Mouse (Mus musculus): ENCODE results near the gene Dnajb5. TPM values are rescaled to one million over a fixed set of nuclear protein-coding genes. Genes with fewer than 3 reads are reported as not detected.
"Not testable (repeated sequence)": the region's sequence is repeated elsewhere in the genome, so short reads cannot be mapped to it uniquely, and the experiment has no call there.

Gene Dnajb5
- polyA plus RNA-seq, 1 experiment from 2014 or later = 11.3 TPM

DNA sequence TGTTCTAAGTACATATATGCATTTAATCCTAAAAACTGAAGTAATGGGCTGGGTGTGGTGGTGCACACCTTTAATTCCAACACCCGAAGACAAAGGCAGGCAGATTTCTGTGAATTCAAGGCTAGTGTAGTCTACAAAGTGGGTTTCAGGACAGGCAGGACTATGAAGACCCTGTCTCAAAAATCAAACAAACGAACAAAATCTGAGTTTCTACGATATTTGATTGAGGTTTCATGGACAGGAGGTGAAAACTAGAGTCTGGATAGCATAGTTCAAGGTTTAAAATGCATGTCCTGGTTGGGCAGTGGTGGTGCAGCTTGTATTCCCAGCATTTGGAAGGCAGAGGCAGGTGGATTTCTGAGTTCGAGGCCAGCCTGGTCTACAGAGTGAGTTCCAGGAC, 19.7 kb downstream of the Dnajb5 start, which contains the start of gene 1700022I11Rik:
TSS of gene 1700022I11Rik (plus strand) at position 301 of the 400 bp plus-strand sequence.
- H3K27me3 ChIP-seq (ENCODE audit: control insufficient read depth, insufficient read depth, low read length) = no peaks in the 10 kb centered on the region
- H3K27ac ChIP-seq (ENCODE audit: low read length) = no peak within 1 kb of the TSS
- no peaks in the 10 kb centered on the region for H3K9me3 ChIP-seq (replicated peaks; ENCODE audit: control insufficient read depth, low read length)
- H3K4me1 ChIP-seq (ENCODE audit: control insufficient read depth, insufficient read depth, low read length) = no peaks in the 10 kb centered on the region
- no peak within 1 kb of the TSS for H3K9ac ChIP-seq (ENCODE audit: low read length)
- H3K4me3 ChIP-seq (replicated peaks; ENCODE audit: low read length) = no peak within 1 kb of the TSS
- H3K36me3 ChIP-seq (ENCODE audit: control insufficient read depth, insufficient read depth, low read length) = no peaks in the 10 kb centered on the region
- no peak within 1 kb of the TSS for H3K4me2 ChIP-seq (ENCODE audit: low read depth, low read length)
- WGBS = 83% methylated on average over 4 of the region's 4 CpGs
- no peak for ATAC-seq (ENCODE audit: insufficient read depth, low FRiP score)

DNA sequence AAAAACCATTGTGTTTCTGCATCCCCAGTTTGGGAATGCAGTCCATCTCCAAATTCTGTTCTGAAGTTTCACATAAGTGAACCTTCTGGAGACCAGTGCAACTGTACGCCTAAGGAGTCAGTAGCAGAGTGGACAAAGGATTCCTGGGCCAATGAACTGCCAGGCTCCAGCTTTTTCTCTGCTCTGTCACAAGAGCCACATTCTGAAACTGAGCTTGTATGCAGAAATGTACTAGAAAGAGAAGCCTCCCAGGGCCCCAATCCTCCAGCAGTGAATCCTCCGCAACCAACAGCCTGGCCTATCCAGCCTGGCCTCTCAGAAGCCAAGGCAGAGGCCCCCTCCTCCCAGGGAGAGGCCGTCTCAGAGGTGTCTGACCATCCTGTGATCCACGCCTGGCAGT, 23.3 kb downstream of the Dnajb5 start:
- WGBS = 73% methylated on average over 4 of the region's 4 CpGs
- Histone ChIP-seq H3K27me3 (ENCODE audit: control insufficient read depth, insufficient read depth, low read length) (no peaks in the 10 kb centered on the region), H3K27ac (ENCODE audit: low read length) (no peak overlapping the region), H3K4me1 (ENCODE audit: control insufficient read depth, insufficient read depth, low read length) (no peaks in the 10 kb centered on the region), H3K4me2 (ENCODE audit: low read depth, low read length) (no peak overlapping the region), H3K36me3 (ENCODE audit: control insufficient read depth, insufficient read depth, low read length) (no peaks in the 10 kb centered on the region), H3K9me3 (replicated peaks; ENCODE audit: control insufficient read depth, low read length) (no peaks in the 10 kb centered on the region), H3K4me3 (replicated peaks; ENCODE audit: low read length) (no peak overlapping the region), H3K9ac (ENCODE audit: low read length) (no peak overlapping the region; the same call in 1 of the 2 replicates)
- no peak for ATAC-seq (ENCODE audit: insufficient read depth, low FRiP score)

DNA sequence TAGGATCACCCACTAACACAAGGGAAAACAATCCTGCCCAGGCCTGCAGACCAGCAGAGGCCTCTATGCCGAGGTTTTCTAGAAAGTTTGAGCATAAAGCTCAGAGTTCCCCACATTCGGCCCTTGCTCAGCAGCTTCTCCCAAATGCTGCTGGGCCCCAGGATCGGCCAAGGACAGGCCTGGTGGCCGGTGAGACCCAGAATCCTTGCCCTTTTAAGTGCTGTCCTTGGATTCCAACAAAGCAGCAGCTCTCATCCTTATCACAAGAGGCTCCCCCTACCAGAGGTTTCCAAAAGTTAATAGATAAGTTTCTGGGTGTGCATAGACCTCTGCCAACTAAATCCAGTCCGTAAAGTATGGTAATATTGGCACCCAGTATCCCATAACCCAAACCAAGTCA, 24.3 kb downstream of the Dnajb5 start:
- ATAC-seq (ENCODE audit: insufficient read depth, low FRiP score) = no peak
- Histone ChIP-seq H3K4me2 (ENCODE audit: low read depth, low read length) (no peak overlapping the region), H3K4me3 (replicated peaks; ENCODE audit: low read length) (no peak overlapping the region), H3K9me3 (replicated peaks; ENCODE audit: control insufficient read depth, low read length) (no peaks in the 10 kb centered on the region), H3K27ac (ENCODE audit: low read length) (no peak overlapping the region), H3K36me3 (ENCODE audit: control insufficient read depth, insufficient read depth, low read length) (peaks cover 1% of the 10 kb centered on the region; the same call in 1 of the 2 replicates), H3K27me3 (ENCODE audit: control insufficient read depth, insufficient read depth, low read length) (no peaks in the 10 kb centered on the region), H3K4me1 (ENCODE audit: control insufficient read depth, insufficient read depth, low read length) (no peaks in the 10 kb centered on the region), H3K9ac (ENCODE audit: low read length) (no peak overlapping the region)
- 79% methylated on average over 5 of the region's 5 CpGs for WGBS

DNA sequence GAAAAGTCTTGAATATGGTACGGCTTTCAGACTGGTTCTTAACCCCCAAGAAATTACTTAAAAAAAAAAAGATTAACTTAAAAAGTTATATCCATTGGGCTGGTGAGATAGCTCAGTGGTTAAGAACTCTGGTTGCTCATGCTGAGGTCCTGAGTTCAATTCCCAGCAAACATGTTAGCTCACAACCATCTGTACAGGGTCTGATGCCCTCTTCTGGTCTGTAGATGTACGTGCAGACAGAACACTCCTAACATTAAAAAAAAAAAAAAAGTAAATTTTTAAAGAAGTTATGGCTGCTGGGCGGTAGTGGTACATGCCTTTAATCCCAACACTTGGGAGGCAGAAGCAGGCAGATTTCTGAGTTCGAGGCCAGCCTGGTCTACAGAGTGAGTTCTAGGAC, 28.4 kb downstream of the Dnajb5 start:
- ATAC-seq (ENCODE audit: insufficient read depth, low FRiP score) = no peak
- H3K4me3 ChIP-seq (replicated peaks; ENCODE audit: low read length) = no peak overlapping the region
- H3K36me3 ChIP-seq (ENCODE audit: control insufficient read depth, insufficient read depth, low read length) = peaks cover 8% of the 10 kb centered on the region
- no peak overlapping the region for H3K9ac ChIP-seq (ENCODE audit: low read length)
- WGBS = 89% methylated on average over 4 of the region's 4 CpGs
- H3K4me2 ChIP-seq (ENCODE audit: low read depth, low read length) = no peak overlapping the region
- no peaks in the 10 kb centered on the region for H3K4me1 ChIP-seq (ENCODE audit: control insufficient read depth, insufficient read depth, low read length)
- H3K27me3 ChIP-seq (ENCODE audit: control insufficient read depth, insufficient read depth, low read length) = no peaks in the 10 kb centered on the region
- no peaks in the 10 kb centered on the region for H3K9me3 ChIP-seq (replicated peaks; ENCODE audit: control insufficient read depth, low read length)
- H3K27ac ChIP-seq (ENCODE audit: low read length) = no peak overlapping the region

DNA sequence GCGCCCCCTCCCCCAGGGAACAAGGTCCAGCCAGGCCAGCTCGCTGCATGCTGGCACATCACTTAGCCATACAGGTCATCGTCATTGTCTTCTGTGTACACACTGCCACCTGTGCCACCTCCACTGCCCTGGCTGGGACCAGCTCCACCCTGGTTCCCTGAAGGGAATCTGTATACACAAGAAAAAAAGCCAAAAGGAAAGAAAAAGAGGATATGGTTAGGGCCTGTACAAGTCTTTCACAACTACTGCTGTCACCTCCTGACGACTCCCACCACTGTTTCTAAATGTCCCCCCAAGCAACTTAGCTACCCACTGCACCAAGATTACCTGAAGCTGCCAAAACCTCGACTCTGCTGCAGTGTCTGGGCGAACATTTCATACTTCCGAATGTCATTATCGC, 30.9 kb downstream of the Dnajb5 start:
- not testable (repeated sequence) for H3K27ac ChIP-seq (ENCODE audit: low read length); H3K4me1 ChIP-seq (ENCODE audit: control insufficient read depth, insufficient read depth, low read length); ATAC-seq (ENCODE audit: insufficient read depth, low FRiP score); H3K27me3 ChIP-seq (ENCODE audit: control insufficient read depth, insufficient read depth, low read length); H3K9me3 ChIP-seq (replicated peaks; ENCODE audit: control insufficient read depth, low read length); H3K4me2 ChIP-seq (ENCODE audit: low read depth, low read length); H3K4me3 ChIP-seq (replicated peaks; ENCODE audit: low read length); H3K9ac ChIP-seq (ENCODE audit: low read length)
- WGBS = 86% methylated on average over 7 of the region's 8 CpGs
- peaks cover 26% of the 10 kb centered on the region for H3K36me3 ChIP-seq (ENCODE audit: control insufficient read depth, insufficient read depth, low read length)

DNA sequence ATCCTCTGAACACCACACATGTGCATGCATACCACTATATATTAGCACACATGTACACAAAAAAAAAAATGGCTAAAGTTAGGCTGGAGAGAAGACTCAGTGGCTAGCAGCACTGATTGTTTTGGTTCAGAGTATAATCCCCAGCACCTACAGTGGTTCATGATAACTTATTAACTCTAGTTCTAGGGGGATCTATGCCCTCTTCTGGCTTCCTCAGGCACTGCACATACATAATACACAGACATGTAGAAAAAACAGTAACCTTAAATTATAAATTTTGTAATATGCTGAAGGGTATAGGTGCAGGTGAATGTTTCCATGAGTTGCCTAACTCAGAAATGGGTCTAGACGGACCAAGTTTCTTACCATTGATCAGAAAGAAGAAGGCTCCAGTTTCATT, 38.7 kb downstream of the Dnajb5 start:
- H3K9me3 ChIP-seq (replicated peaks; ENCODE audit: control insufficient read depth, low read length) = no peaks in the 10 kb centered on the region
- no peak for ATAC-seq (ENCODE audit: insufficient read depth, low FRiP score)
- H3K4me1 ChIP-seq (ENCODE audit: control insufficient read depth, insufficient read depth, low read length) = no peaks in the 10 kb centered on the region
- no peak overlapping the region for H3K9ac ChIP-seq (ENCODE audit: low read length)
- no peak overlapping the region for H3K4me3 ChIP-seq (replicated peaks; ENCODE audit: low read length)
- no peak overlapping the region for H3K27ac ChIP-seq (ENCODE audit: low read length)
- H3K27me3 ChIP-seq (ENCODE audit: control insufficient read depth, insufficient read depth, low read length) = no peaks in the 10 kb centered on the region
- WGBS = 76% methylated on average over 1 of the region's 1 CpGs
- peaks cover 52% of the 10 kb centered on the region for H3K36me3 ChIP-seq (ENCODE audit: control insufficient read depth, insufficient read depth, low read length)
- H3K4me2 ChIP-seq (ENCODE audit: low read depth, low read length) = no peak overlapping the region

DNA sequence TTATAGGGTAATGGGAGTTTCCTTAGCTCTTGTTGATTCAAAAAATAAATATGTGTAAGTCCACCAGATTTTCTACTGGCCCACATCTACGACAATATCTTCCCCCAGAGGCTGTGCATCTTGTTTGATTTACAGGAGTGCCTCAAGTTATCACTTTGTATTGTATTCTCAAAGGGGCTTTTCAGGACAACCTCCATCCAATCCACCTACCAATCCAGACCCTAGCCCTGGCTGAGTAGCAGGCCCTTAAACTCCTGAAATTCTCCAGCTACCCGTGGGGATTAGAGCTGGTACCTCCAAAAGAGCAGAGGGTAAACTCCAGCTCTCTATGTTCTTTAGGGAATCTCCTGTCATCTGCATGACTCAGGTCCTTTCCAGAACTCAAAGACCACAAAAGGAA, 48.4 kb downstream of the Dnajb5 start:
- Histone ChIP-seq H3K4me3 (replicated peaks; ENCODE audit: low read length) (peak overlapping the region; percentile 99), H3K9me3 (replicated peaks; ENCODE audit: control insufficient read depth, low read length) (no peaks in the 10 kb centered on the region), H3K27me3 (ENCODE audit: control insufficient read depth, insufficient read depth, low read length) (no peaks in the 10 kb centered on the region), H3K9ac (ENCODE audit: low read length) (no peak overlapping the region), H3K4me1 (ENCODE audit: control insufficient read depth, insufficient read depth, low read length) (peaks cover 22% of the 10 kb centered on the region), H3K36me3 (ENCODE audit: control insufficient read depth, insufficient read depth, low read length) (peaks cover 15% of the 10 kb centered on the region), H3K4me2 (ENCODE audit: low read depth, low read length) (peak overlapping the region; percentile 96), H3K27ac (ENCODE audit: low read length) (no peak overlapping the region)
- 30% methylated on average over 2 of the region's 2 CpGs for WGBS
- ATAC-seq (ENCODE audit: insufficient read depth, low FRiP score) = no peak

DNA sequence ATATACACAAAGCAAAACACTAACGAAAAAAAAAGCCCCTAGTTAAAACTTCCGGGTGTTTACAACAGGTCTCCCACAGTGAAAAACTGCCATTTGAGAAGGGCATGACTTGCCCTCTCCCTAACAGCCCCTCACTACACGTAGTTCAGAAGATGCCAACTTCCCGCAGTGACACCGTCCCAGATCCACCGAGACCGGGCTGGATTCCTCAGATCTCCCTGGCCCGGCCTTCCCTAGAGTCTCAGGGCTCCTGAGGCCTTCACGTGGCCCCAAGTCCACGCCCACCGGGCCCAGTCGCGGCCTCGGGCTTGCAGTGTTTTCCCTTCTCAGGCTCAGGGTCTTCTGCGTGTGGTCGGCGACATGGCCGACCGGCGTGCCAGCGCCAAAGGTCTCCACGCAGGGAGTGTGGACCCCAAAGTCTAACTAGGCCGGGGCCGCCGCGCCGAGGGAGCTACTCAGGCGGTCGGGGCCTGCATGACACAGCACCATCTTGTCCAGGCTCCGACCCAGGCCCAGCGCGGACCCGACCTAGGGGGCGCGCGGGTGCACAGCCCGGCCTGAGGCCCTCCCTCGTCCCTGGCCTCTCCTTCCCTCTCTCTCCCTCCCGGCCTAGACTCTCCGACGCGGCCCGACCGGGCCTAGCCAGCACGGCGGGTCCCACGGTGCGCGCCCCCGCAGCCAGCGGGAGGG, 50.0 kb downstream of the Dnajb5 start:
- peak; percentile 71 for ATAC-seq (ENCODE audit: insufficient read depth, low FRiP score)
- peaks cover under 1% of the 10 kb centered on the region for H3K36me3 ChIP-seq (ENCODE audit: control insufficient read depth, insufficient read depth, low read length)
- H3K4me3 ChIP-seq (replicated peaks; ENCODE audit: low read length) = peak overlapping the region; percentile 99
- H3K27me3 ChIP-seq (ENCODE audit: control insufficient read depth, insufficient read depth, low read length) = no peaks in the 10 kb centered on the region
- under 1% methylated on average over 51 of the region's 51 CpGs for WGBS
- H3K9ac ChIP-seq (ENCODE audit: low read length) = peak overlapping the region; percentile 96
- peak overlapping the region; percentile 96 for H3K4me2 ChIP-seq (ENCODE audit: low read depth, low read length)
- peak overlapping the region; percentile 100 for H3K27ac ChIP-seq (ENCODE audit: low read length)
- H3K9me3 ChIP-seq (replicated peaks; ENCODE audit: control insufficient read depth, low read length) = no peaks in the 10 kb centered on the region
- peaks cover 22% of the 10 kb centered on the region for H3K4me1 ChIP-seq (ENCODE audit: control insufficient read depth, insufficient read depth, low read length)

DNA sequence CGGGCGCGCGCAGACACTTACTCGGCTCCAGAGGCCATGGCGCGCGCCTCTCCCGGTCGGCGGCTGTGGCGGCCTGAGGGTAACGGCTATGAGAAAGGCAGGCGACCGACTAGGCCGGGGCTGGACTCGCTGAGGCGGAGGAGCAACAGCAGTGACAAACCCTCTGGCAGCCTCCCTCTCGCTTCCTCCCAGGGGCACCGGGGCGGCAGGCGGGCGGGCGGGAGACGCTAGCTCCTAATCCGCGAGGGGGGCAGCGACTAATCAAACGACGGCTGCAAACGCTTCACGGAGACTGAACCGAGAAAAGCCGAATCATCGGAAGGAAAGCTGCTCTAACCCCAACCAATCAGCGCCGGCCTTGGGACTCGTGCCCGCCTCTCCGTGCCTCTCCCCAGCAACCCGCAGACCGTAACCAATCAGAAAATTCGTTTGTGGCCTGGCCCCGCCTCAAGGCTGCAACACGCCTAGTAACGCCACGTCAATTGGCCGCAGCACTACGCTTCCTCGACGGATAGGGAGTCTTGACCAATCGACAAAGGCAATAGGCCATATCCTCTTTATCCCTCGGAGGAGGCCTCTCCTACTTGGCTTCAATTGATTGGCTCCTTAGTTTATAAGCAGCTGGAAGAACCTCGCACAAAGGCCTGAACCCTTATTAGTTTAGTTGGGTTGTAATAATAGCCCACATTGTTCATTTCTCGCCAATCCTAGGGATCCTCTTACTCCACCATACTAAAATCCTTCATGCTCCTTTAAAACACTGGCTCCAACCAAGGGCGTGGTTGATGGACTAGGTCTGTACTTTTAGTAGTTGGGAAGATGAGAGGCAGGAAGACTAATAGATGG, 50.8 kb downstream of the Dnajb5 start, which contains the start of gene Vcp:
TSS of gene Vcp (minus strand) at position 367 of the 846 bp plus-strand sequence.
- H3K27me3 ChIP-seq (ENCODE audit: control insufficient read depth, insufficient read depth, low read length) = not testable (repeated sequence)
- peaks cover 22% of the 10 kb centered on the region for H3K4me1 ChIP-seq (ENCODE audit: control insufficient read depth, insufficient read depth, low read length)
- peak within 1 kb of the TSS; percentile 99 for H3K4me3 ChIP-seq (replicated peaks; ENCODE audit: low read length)

More for the DNA sequence above, 50.8 kb downstream of the Dnajb5 start, which contains the start of gene Vcp:
- H3K9me3 ChIP-seq (replicated peaks; ENCODE audit: control insufficient read depth, low read length); H3K36me3 ChIP-seq (ENCODE audit: control insufficient read depth, insufficient read depth, low read length): not testable (repeated sequence)
- peak within 1 kb of the TSS; percentile 96 for H3K4me2 ChIP-seq (ENCODE audit: low read depth, low read length)
- peak; percentile 98 for ATAC-seq (ENCODE audit: insufficient read depth, low FRiP score)
- under 1% methylated on average over 48 of the region's 56 CpGs for WGBS
- H3K9ac ChIP-seq (ENCODE audit: low read length) = peak within 1 kb of the TSS; percentile 96
- peak within 1 kb of the TSS; percentile 100 for H3K27ac ChIP-seq (ENCODE audit: low read length)
